Mouse (Mus musculus) embryonic fibroblast, embryonic 13.5 days (primary cell): ENCODE data around the gene Ehmt2.

ENCODE experiments used
- CTCF ChIP-seq: IDR thresholded peaks from 2 replicates; pipeline ENCODE4 v1.5.1; 2011; ENCODE audit warnings: mild to moderate bottlenecking, control low read depth, low read length, moderate library complexity, borderline replicate concordance; ENCODE audit not compliant: insufficient read depth
- POLR2A ChIP-seq: IDR thresholded peaks from 2 replicates; pipeline ENCODE4 v1.6.1; 2011; ENCODE audit warnings: low read depth, mild to moderate bottlenecking, control low read depth, low read length, moderate library complexity

DNA sequence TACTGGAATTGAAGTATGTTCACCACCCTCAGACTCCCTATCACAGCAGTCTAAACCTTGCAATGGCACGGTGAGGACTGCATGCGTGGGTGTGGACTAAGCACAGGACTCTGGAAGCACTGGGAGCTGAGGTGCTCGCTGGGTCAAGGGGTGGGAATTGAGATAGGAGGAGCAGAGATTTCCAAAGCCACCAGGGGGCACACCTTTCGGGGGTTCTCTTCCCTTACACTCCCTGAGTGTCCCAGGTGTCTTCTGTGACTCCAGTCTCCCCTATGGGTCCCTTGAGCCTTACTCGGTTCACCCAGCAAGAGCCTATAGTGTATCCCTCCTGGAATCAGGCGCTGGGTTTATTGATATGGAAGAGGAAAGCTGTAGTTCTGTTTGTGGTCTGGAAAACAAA lies 24.7 kb downstream of the Ehmt2 start:
- no peak for TF ChIP-seq POLR2A
- TF ChIP-seq CTCF = no peak
